Mouse (Mus musculus) B cell, adult 67 days (primary cell): ENCODE results near the gene Olfr1465. TPM values are rescaled to one million over a fixed set of nuclear protein-coding genes. Genes with fewer than 3 reads are reported as not detected.

ENCODE experiments used
- total RNA-seq, 2 experiments: library from RNA; stranded (reverse); gene quantifications; 4 replicates each; pipeline ENCODE4 v1.2.4; 2023

The Olfr1465 gene
- not detected for total RNA-seq

GRCm38 (mm10) chr19:13315441-13315840 lies at the start of gene Olfr1465:
Olfr1465 (minus strand) TSS chr19:13315541.

GRCm38 (mm10) chr19:13361936-13362335 lies 46.6 kb upstream of the Olfr1465 start, which contains the start of gene Olfr1467:
Olfr1467 (plus strand) TSS chr19:13362236.

GRCm38 (mm10) chr19:13338562-13338961 lies 23.2 kb upstream of the Olfr1465 start, which contains the start of gene Olfr1466:
Olfr1466 (plus strand) TSS chr19:13338862.

Other genes starting within 250 kb of the Olfr1465 start
- not detected for gene Olfr1457, start 217.7 kb downstream of the Olfr1465 start, total RNA-seq
- not detected for gene Olfr1458, start 208.8 kb downstream of the Olfr1465 start, total RNA-seq
- under 1 TPM; 0.12 to 0.24 TPM for gene Olfr1459, start 166.0 kb downstream of the Olfr1465 start, total RNA-seq
- not detected for gene Olfr1461, start 152.5 kb downstream of the Olfr1465 start, total RNA-seq
- gene Olfr1462, start 129.8 kb downstream of the Olfr1465 start, total RNA-seq: not detected
- gene Olfr1463, start 84.2 kb downstream of the Olfr1465 start, total RNA-seq: not detected
- not detected for gene Olfr1466, start 23.3 kb upstream of the Olfr1465 start, total RNA-seq
- not detected for gene Olfr1467, start 46.7 kb upstream of the Olfr1465 start, total RNA-seq
- gene Olfr1469, start 92.3 kb upstream of the Olfr1465 start, total RNA-seq: not detected
- not detected for gene Olfr1471, start 127.9 kb upstream of the Olfr1465 start, total RNA-seq
- gene Olfr1472, start 140.5 kb upstream of the Olfr1465 start, total RNA-seq: not detected
- not detected for gene Olfr1474, start 154.0 kb upstream of the Olfr1465 start, total RNA-seq
- gene Olfr1475, start 164.7 kb upstream of the Olfr1465 start, total RNA-seq: not detected
- gene Olfr1477, start 185.0 kb upstream of the Olfr1465 start, total RNA-seq: not detected
- not detected for gene Olfr1480, start 212.4 kb upstream of the Olfr1465 start, total RNA-seq